Mouse (Mus musculus) MEL (cell line): Measurements from ENCODE around the gene Timm13. TPM values are rescaled to one million over a fixed set of nuclear protein-coding genes. Genes with fewer than 3 reads are reported as not detected.

Experiments
- DNase-seq: peaks from one replicate; pipeline ENCODE4 v3.0.0; 2011; ENCODE audit warnings: low read depth, low spot score
- H3K27ac ChIP-seq: 2 replicates; pipeline ENCODE4 v1.5.1; 2012; ENCODE audit warnings: low read depth, mild to moderate bottlenecking, control low read depth, low read length, moderate library complexity; ENCODE audit not compliant: control insufficient read depth
- H3K27me3 ChIP-seq, 2 experiments: fragments of 150-350 bp in 1 of 2; sonication (generic) in 1 of 2; 2 replicates each; pipeline ENCODE4 v1.6.1; 2012; ENCODE audit warnings: low read length in 2 of 2, mild to moderate bottlenecking in 2 of 2, improper control_type of control experiment in 1 of 2, moderate library complexity in 1 of 2; ENCODE audit not compliant: insufficient read depth in 2 of 2, control insufficient read depth in 1 of 2
- H3K36me3 ChIP-seq, 2 experiments: 2 replicates each; pipeline ENCODE4 v1.6.1; 2012 to 2014; ENCODE audit warnings: low read length in 2 of 2, improper control_type of control experiment in 1 of 2, inconsistent platforms in 1 of 2, mild to moderate bottlenecking in 1 of 2; ENCODE audit not compliant: insufficient read depth in 2 of 2, control insufficient read depth in 1 of 2
- H3K4me1 ChIP-seq, 2 experiments: fragments of 150-350 bp in 1 of 2; sonication (generic) in 1 of 2; 2 replicates each; pipeline ENCODE4 v1.6.1; 2012; ENCODE audit warnings: low read length in 2 of 2, improper control_type of control experiment in 1 of 2, mild to moderate bottlenecking in 1 of 2; ENCODE audit not compliant: insufficient read depth in 2 of 2, control insufficient read depth in 1 of 2
- H3K4me3 ChIP-seq, 2 experiments: fragments of 150-350 bp in 1 of 2; sonication (generic) in 1 of 2; 2 replicates each; pipeline ENCODE4 v1.5.1; 2012; ENCODE audit warnings: low read depth in 2 of 2, low read length in 2 of 2, mild to moderate bottlenecking in 2 of 2, moderate library complexity in 2 of 2, control low read depth in 1 of 2, improper control_type of control experiment in 1 of 2; ENCODE audit not compliant: control insufficient read depth in 1 of 2, insufficient read depth in 1 of 2
- H3K79me2 ChIP-seq: 2 replicates; pipeline ENCODE4 v1.6.1; 2012; ENCODE audit warnings: mild to moderate bottlenecking, low read length, moderate library complexity; ENCODE audit not compliant: control insufficient read depth, poor library complexity, insufficient read depth
- H3K9ac ChIP-seq: 2 replicates; pipeline ENCODE4 v1.6.1; 2012; ENCODE audit warnings: low read depth, mild to moderate bottlenecking, control low read depth, low read length, moderate library complexity; ENCODE audit not compliant: control insufficient read depth, poor library complexity, severe bottlenecking
- H3K9me3 ChIP-seq: fragments of 150-350 bp; sonication (generic); replicated peaks from 2 replicates; pipeline ENCODE4 v1.6.1; 2012; ENCODE audit warnings: mild to moderate bottlenecking, low read length, improper control_type of control experiment, moderate library complexity; ENCODE audit not compliant: insufficient read depth
- BHLHE40 ChIP-seq: IDR thresholded peaks from 2 replicates; pipeline ENCODE4 v1.6.1; 2012; ENCODE audit warnings: low read depth, mild to moderate bottlenecking, inconsistent platforms, low read length, improper control_type of control experiment, borderline replicate concordance
- CTCF ChIP-seq, 3 experiments: IDR thresholded peaks in 2 of 3; conservative IDR thresholded peaks in 1 of 3; 2 replicates each; pipeline ENCODE4 v1.5.1; 2011 to 2012; ENCODE audit warnings: low read length in 3 of 3, low read depth in 2 of 3, mild to moderate bottlenecking in 2 of 3, improper control_type of control experiment in 1 of 3, inconsistent platforms in 1 of 3, mixed read lengths in 1 of 3, moderate library complexity in 1 of 3; ENCODE audit not compliant: control insufficient read depth in 1 of 3, insufficient read depth in 1 of 3, poor library complexity in 1 of 3, severe bottlenecking in 1 of 3
- EP300 ChIP-seq, 2 experiments: IDR thresholded peaks; 2 replicates each; pipeline ENCODE4 v1.6.1; 2011; ENCODE audit warnings: improper control_type of control experiment in 2 of 2, low read length in 2 of 2, low read depth in 1 of 2, mild to moderate bottlenecking in 1 of 2
- ETS1 ChIP-seq: IDR thresholded peaks from 2 replicates; pipeline ENCODE4 v1.6.1; 2012; ENCODE audit warnings: low read depth, mild to moderate bottlenecking, inconsistent platforms, low read length, improper control_type of control experiment, moderate library complexity
- GATA1 ChIP-seq: IDR thresholded peaks from 2 replicates; pipeline ENCODE4 v1.6.1; 2011; ENCODE audit warnings: low read depth, low read length, improper control_type of control experiment
- HCFC1 ChIP-seq: IDR thresholded peaks from 2 replicates; pipeline ENCODE4 v1.6.1; 2012; ENCODE audit warnings: low read depth, mild to moderate bottlenecking, inconsistent platforms, low read length, improper control_type of control experiment, moderate library complexity
- MEF2A ChIP-seq: IDR thresholded peaks from 2 replicates; pipeline ENCODE4 v1.6.1; 2014; ENCODE audit warnings: low read depth, mild to moderate bottlenecking, inconsistent platforms, low read length, improper control_type of control experiment; ENCODE audit not compliant: poor library complexity, insufficient replicate concordance, severe bottlenecking; ENCODE audit errors: extremely low read depth
- MYB ChIP-seq: IDR thresholded peaks from 2 replicates; pipeline ENCODE4 v1.6.1; 2011; ENCODE audit warnings: mild to moderate bottlenecking, low read depth, low read length, improper control_type of control experiment
- NELFE ChIP-seq: IDR thresholded peaks from 2 replicates; pipeline ENCODE4 v1.6.1; 2011; ENCODE audit warnings: low read depth, low read length, improper control_type of control experiment
- NRF1 ChIP-seq: IDR thresholded peaks from 2 replicates; pipeline ENCODE4 v1.6.1; 2014; ENCODE audit warnings: low read depth, mild to moderate bottlenecking, inconsistent platforms, low read length, improper control_type of control experiment, moderate library complexity; ENCODE audit not compliant: poor library complexity, insufficient read depth, severe bottlenecking
- POLR2AphosphoS5 ChIP-seq: IDR thresholded peaks from 2 replicates; pipeline ENCODE4 v1.6.1; 2012; ENCODE audit warnings: low read depth, borderline replicate concordance, mild to moderate bottlenecking, inconsistent platforms, low read length, moderate library complexity, mixed read lengths
- RAD21 ChIP-seq: IDR thresholded peaks from 2 replicates; pipeline ENCODE4 v1.6.1; 2011; ENCODE audit warnings: mild to moderate bottlenecking, low read depth, low read length, improper control_type of control experiment
- SIN3A ChIP-seq: IDR thresholded peaks from 2 replicates; pipeline ENCODE4 v1.6.1; 2012; ENCODE audit warnings: low read length, improper control_type of control experiment, inconsistent platforms
- SMC3 ChIP-seq: IDR thresholded peaks from 2 replicates; pipeline ENCODE4 v1.6.1; 2011; ENCODE audit warnings: low read depth, low read length, improper control_type of control experiment
- TAL1 ChIP-seq: IDR thresholded peaks from 2 replicates; pipeline ENCODE4 v1.6.1; 2012; ENCODE audit warnings: mild to moderate bottlenecking, inconsistent platforms, low read length, moderate library complexity, mixed read lengths
- TCF12 ChIP-seq: IDR thresholded peaks from 2 replicates; pipeline ENCODE4 v1.6.1; 2014; ENCODE audit warnings: low read depth, mild to moderate bottlenecking, inconsistent platforms, low read length, improper control_type of control experiment, moderate library complexity
- UBTF ChIP-seq: IDR thresholded peaks from 2 replicates; pipeline ENCODE4 v1.6.1; 2012; ENCODE audit warnings: low read depth, mild to moderate bottlenecking, inconsistent platforms, low read length, improper control_type of control experiment, moderate library complexity, borderline replicate concordance; ENCODE audit not compliant: insufficient read depth
- USF2 ChIP-seq, 2 experiments: IDR thresholded peaks; 2 replicates each; pipeline ENCODE4 v1.6.1; 2011 to 2012; ENCODE audit warnings: improper control_type of control experiment in 2 of 2, low read length in 2 of 2, borderline replicate concordance in 1 of 2, inconsistent platforms in 1 of 2, low read depth in 1 of 2, mild to moderate bottlenecking in 1 of 2; ENCODE audit not compliant: insufficient read depth in 1 of 2
- ZC3H11A ChIP-seq: IDR thresholded peaks from 2 replicates; pipeline ENCODE4 v1.6.1; 2012; ENCODE audit warnings: low read depth, mild to moderate bottlenecking, inconsistent platforms, low read length, improper control_type of control experiment
- ZMIZ1 ChIP-seq: IDR thresholded peaks from 2 replicates; pipeline ENCODE4 v1.6.1; 2012; ENCODE audit warnings: low read depth, mild to moderate bottlenecking, inconsistent platforms, low read length, improper control_type of control experiment, moderate library complexity
- polyA plus RNA-seq, 2 experiments: library from polyadenylated mRNA; stranded (reverse) in 1 of 2; unstranded in 1 of 2; fragments of >175 nt in 1 of 2; fragments of >200 nt in 1 of 2; gene quantifications; 2 replicates each; pipeline versions ENCODE4 v1.2.1 to v1.2.4; 2012; ENCODE audit warnings: low replicate concordance in 2 of 2, low read depth in 1 of 2; ENCODE audit not compliant: insufficient read length in 2 of 2, insufficient read depth in 1 of 2, missing spikeins in 1 of 2
- total RNA-seq: library from RNA; depleted of rRNA; stranded (reverse); fragments of 300-350 nt; gene quantifications from 2 replicates; pipeline ENCODE4 v1.2.3, GENCODE M21; 2012

Timm13 gene
- total and polyA plus RNA-seq, 3 experiments = 329 to 645 (median 349) TPM

DNA sequence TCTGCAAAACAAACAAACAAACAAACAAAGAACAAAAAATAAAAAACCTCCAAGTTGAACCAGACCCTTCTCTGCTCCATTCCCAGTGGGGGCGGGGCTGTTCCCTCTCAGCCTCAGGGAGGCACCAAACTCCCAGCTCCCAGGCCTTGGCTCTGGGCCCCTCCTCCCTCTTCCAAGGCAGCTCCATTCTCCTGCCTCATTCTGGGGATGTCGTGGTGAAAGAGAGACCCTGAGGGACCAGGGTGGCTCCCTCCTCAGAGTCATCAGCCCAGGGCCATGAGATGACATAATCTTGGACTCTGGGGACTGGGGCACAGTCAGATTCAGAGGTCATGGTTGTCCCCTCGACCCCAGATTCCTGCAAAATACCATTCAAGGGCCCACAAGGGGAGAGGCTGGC, 24.2 kb downstream of the Timm13 start:
- H3K36me3 ChIP-seq = no peaks in the 10 kb centered on the region
- no peak overlapping the region for H3K4me3 ChIP-seq
- no peak for DNase-seq
- peaks cover 2 to 11% of the 10 kb centered on the region in 2 experiments; a peak in 3 of 4 replicates for H3K4me1 ChIP-seq
- H3K27ac ChIP-seq = no peak overlapping the region
- TF ChIP-seq NELFE = no peak
- TF ChIP-seq MYB = no peak
- no peak for TF ChIP-seq EP300 (IDR thresholded peaks at IDR 0.05; ENCODE audit: low read depth in 1 of 2, low read length in 2 of 2)
- TF ChIP-seq BHLHE40 = no peak
- no peak for TF ChIP-seq ZC3H11A
- no peaks in the 10 kb centered on the region for H3K9me3 ChIP-seq
- H3K79me2 ChIP-seq = no peaks in the 10 kb centered on the region
- no peak overlapping the region for H3K9ac ChIP-seq
- H3K27me3 ChIP-seq = no peaks in the 10 kb centered on the region

DNA sequence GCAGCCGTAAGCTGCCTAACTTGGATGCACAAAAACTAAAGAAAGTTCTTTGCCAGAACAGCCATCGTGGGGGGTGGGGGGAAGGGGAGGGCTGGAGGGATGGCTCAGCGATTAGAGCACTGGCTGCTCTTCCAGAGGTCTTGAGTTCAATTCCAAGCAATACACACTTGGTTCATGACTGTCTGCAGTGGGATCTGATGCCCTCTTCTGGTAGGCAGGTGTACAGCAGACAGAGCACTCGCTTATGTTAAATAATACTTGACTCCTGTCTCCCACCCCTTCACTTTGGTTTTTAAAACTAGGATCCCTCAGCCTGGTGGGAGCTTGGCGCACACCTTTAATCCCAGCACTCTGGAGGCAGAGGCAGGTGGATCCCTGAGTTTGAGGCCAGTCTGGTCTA, 24.7 kb downstream of the Timm13 start:
- H3K79me2 ChIP-seq = no peaks in the 10 kb centered on the region
- no peaks in the 10 kb centered on the region for H3K36me3 ChIP-seq
- peak; percentile 82 for DNase-seq
- H3K4me1 ChIP-seq = peaks cover 2 to 11% of the 10 kb centered on the region in 2 experiments; a peak in 3 of 4 replicates
- TF ChIP-seq USF2 (IDR thresholded peaks at IDR 0.05; ENCODE audit: borderline replicate concordance in 1 of 2, insufficient read depth in 1 of 2, low read depth in 1 of 2, low read length in 2 of 2) (no peak), SIN3A (peak; percentile 52), CTCF (IDR thresholded peaks at IDR 0.05 in 2 of 3, conservative IDR thresholded peaks at IDR 0.05 in 1 of 3; ENCODE audit: control insufficient read depth in 1 of 3, insufficient read depth in 1 of 3, low read depth in 2 of 3, low read length in 3 of 3, poor library complexity in 1 of 3, severe bottlenecking in 1 of 3) (peak; percentile 82 to 93 (median 83)), RAD21 (peak; percentile 76), TCF12 (0 out of 2 replicates have a peak, but pooled peaks have one; percentile 6), HCFC1 (0 out of 2 replicates have a peak, but pooled peaks have one; percentile 30), ZC3H11A (peak; percentile 86), SMC3 (peak; percentile 93), POLR2AphosphoS5 (no peak), GATA1 (no peak)
- H3K27ac ChIP-seq = no peak overlapping the region
- no peaks in the 10 kb centered on the region for H3K9me3 ChIP-seq
- no peaks in the 10 kb centered on the region for H3K27me3 ChIP-seq
- no peak overlapping the region for H3K9ac ChIP-seq
- no peak overlapping the region for H3K4me3 ChIP-seq

DNA sequence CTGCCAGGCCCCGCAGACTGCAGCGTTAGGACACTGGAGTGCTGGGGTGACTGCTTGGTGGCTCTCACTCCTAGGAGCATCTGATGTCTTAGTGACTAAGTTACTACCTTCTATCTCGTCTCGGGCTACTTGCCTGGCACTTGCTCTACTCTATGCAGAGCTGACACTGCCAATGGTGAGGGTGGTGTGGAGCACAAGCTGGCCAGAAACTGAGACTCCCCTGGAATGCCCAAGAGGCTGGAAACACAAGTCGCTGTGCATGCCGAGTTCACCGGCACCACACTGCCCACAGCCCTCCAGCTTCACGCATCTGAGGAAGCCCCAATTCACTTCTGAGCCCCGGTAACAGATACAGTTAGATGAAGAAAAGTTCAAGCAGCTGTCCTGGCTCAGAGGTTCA, 26.7 kb downstream of the Timm13 start:
- no peaks in the 10 kb centered on the region for H3K79me2 ChIP-seq
- H3K9me3 ChIP-seq = no peaks in the 10 kb centered on the region
- H3K27me3 ChIP-seq = no peaks in the 10 kb centered on the region
- no peak overlapping the region for H3K9ac ChIP-seq
- no peak overlapping the region for H3K27ac ChIP-seq
- no peaks in the 10 kb centered on the region for H3K36me3 ChIP-seq
- no peaks in the 10 kb centered on the region; a peak in 1 of 4 replicates for H3K4me1 ChIP-seq
- TF ChIP-seq ZC3H11A = no peak
- no peak for TF ChIP-seq UBTF
- TF ChIP-seq ZMIZ1 = no peak
- TF ChIP-seq HCFC1 = no peak
- no peak for TF ChIP-seq ETS1
- no peak for TF ChIP-seq SMC3
- no peak for TF ChIP-seq EP300 (IDR thresholded peaks at IDR 0.05; ENCODE audit: low read depth in 1 of 2, low read length in 2 of 2)
- TF ChIP-seq GATA1 = no peak
- TF ChIP-seq NRF1 = no peak
- no peak for TF ChIP-seq TCF12
- TF ChIP-seq TAL1 = no peak
- no peak for TF ChIP-seq MEF2A
- no peak for DNase-seq
- H3K4me3 ChIP-seq = no peak overlapping the region
